Mouse (Mus musculus) stomach, embryonic 15.5 days (tissue): ENCODE results near the gene Trpc5os. TPM values are rescaled to one million over a fixed set of nuclear protein-coding genes. Genes with fewer than 3 reads are reported as not detected.

Experiments
- ATAC-seq: fragments of 200-750 bp; cut with Nextera tagmentation; 2 replicates; pipeline ENCODE4 v1.8.0; 2017; ENCODE audit warnings: low read depth, moderate number of reproducible peaks, moderate TSS enrichment; ENCODE audit not compliant: insufficient read depth, low FRiP score
- H3K27ac ChIP-seq: fragments of 300-500 bp; sonication (generic); 2 replicates; pipeline ENCODE4 v1.5.1; 2015; ENCODE audit warnings: mild to moderate bottlenecking, inconsistent platforms
- H3K27me3 ChIP-seq: fragments of 300-500 bp; sonication (generic); replicated peaks from 2 replicates; pipeline ENCODE4 v1.6.1; 2015; ENCODE audit warnings: inconsistent platforms
- H3K36me3 ChIP-seq: fragments of 300-500 bp; sonication (generic); 2 replicates; pipeline ENCODE4 v1.6.1; 2015; ENCODE audit warnings: inconsistent platforms
- H3K4me1 ChIP-seq: fragments of 300-500 bp; sonication (generic); 2 replicates; pipeline ENCODE4 v1.6.1; 2015; ENCODE audit warnings: inconsistent platforms
- H3K4me2 ChIP-seq: fragments of 300-500 bp; sonication (generic); 2 replicates; pipeline ENCODE4 v1.6.1; 2015; ENCODE audit warnings: mild to moderate bottlenecking, inconsistent platforms
- H3K4me3 ChIP-seq: fragments of 300-500 bp; sonication (generic); replicated peaks from 2 replicates; pipeline ENCODE4 v1.5.1; 2015; ENCODE audit warnings: inconsistent platforms
- H3K9ac ChIP-seq: fragments of 300-500 bp; sonication (generic); 2 replicates; pipeline ENCODE4 v1.6.1; 2015; ENCODE audit warnings: inconsistent platforms
- H3K9me3 ChIP-seq: fragments of 300-500 bp; sonication (generic); 2 replicates; pipeline ENCODE4 v1.6.1; 2016; ENCODE audit warnings: inconsistent platforms
- WGBS: fragments of 180-500 bp; shearing (Covaris S2); methylation state at CpG from one replicate; pipeline ENCODE4 v1.1.7; 2015; 5-methylcytosine and 5-hydroxymethylcytosine counted together
- polyA plus RNA-seq: library from polyadenylated mRNA; unstranded; fragments of >200 nt; fragmentation: Nextera tagmentation; extraction: Ambion mirVana; gene quantifications from 2 replicates; pipeline ENCODE4 v1.2.1, GENCODE M21; 2015

Trpc5os gene
- polyA plus RNA-seq: not detected in 2 replicates

DNA sequence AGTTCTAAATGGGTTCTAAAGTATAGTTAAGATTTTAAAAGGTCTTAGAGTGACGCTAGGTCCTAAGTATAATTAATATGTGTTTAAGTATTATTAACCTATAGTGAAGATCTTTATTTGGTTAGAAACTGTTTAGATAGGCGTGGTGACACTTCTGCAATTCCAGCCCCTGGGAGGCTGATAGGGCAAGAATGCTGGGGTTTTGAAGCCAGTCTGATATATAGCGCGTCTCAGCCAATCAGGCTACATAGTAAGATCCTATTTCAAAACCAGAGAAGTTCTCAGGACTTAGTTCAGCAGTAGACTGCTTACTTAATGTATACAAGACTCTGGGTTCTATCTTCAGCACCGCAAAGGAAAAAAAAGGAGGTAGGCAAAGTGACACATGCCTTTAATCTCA, at the start of gene Trpc5os:
Gene Trpc5os, plus strand, starts transcription at position 301 of the 400 bp plus-strand sequence.
- Histone ChIP-seq H3K4me1 (no peaks in the 10 kb centered on the region), H3K27me3 (no peaks in the 10 kb centered on the region), H3K27ac (no peak within 1 kb of the TSS), H3K36me3 (no peaks in the 10 kb centered on the region), H3K9me3 (no peaks in the 10 kb centered on the region), H3K4me2 (no peak within 1 kb of the TSS), H3K9ac (no peak within 1 kb of the TSS), H3K4me3 (no peak within 1 kb of the TSS)
- ATAC-seq: no peak
- WGBS: 74% methylated on average over 5 of the region's 5 CpGs

DNA sequence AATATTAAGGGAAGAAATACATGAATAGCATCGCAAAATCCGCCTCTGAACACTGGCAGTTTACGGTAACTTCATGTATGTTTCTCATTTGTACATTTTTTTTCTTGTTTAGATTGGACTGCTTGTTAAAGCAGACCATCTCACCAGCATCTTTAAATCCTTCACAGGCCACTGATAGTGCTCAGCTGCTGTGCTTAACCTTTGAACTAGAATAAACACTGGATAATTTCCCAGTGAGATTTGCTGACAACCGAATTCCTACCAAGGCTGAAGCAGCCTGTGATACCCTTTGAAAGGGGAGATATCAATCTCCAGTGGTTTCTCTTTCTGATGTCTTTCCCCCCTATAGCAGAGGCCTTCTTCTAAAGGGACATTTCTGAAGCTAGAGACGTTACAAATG, 48.3 kb upstream of the Trpc5os start:
- WGBS: 49% methylated on average over 5 of the region's 5 CpGs
- Histone ChIP-seq H3K9ac (no peak overlapping the region), H3K9me3 (no peaks in the 10 kb centered on the region), H3K4me3 (no peak overlapping the region), H3K27ac (no peak overlapping the region), H3K4me2 (no peak overlapping the region), H3K27me3 (no peaks in the 10 kb centered on the region), H3K4me1 (no peaks in the 10 kb centered on the region), H3K36me3 (no peaks in the 10 kb centered on the region)
- ATAC-seq: no peak

DNA sequence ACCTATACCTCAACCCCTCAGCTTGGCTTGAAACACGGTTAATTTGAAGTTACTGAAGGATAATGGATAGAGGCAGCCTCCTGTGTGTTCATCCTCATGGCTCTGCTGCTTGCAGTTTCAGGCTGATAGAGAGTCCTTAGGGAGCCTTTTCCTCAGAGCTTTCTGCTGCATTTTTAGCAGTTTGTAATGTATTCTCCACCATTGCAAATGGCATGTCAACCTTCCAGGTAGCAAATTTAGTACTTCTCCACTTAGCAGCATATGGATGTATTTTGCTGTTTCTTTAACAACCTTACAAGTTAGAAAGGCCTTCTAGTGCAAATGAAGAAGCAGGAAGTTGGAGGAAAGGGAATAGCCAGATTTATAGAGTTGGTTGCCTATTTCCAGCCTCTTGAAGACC, 36.1 kb upstream of the Trpc5os start:
- WGBS: 58% methylated on average over 1 of the region's 1 CpGs
- H3K27ac ChIP-seq: no peak overlapping the region
- no peaks in the 10 kb centered on the region for H3K27me3 ChIP-seq
- no peaks in the 10 kb centered on the region for H3K9me3 ChIP-seq
- H3K4me3 ChIP-seq: no peak overlapping the region
- H3K36me3 ChIP-seq: no peaks in the 10 kb centered on the region
- ATAC-seq: no peak
- H3K9ac ChIP-seq: no peak overlapping the region
- no peaks in the 10 kb centered on the region for H3K4me1 ChIP-seq
- no peak overlapping the region for H3K4me2 ChIP-seq

- no peak for ATAC-seq
- Histone ChIP-seq H3K9me3 (no peaks in the 10 kb centered on the region), H3K36me3 (no peaks in the 10 kb centered on the region), H3K4me2 (no peak overlapping the region), H3K9ac (no peak overlapping the region), H3K27me3 (no peaks in the 10 kb centered on the region), H3K4me3 (no peak overlapping the region), H3K4me1 (no peaks in the 10 kb centered on the region), H3K27ac (no peak overlapping the region)
- WGBS: 83% methylated on average over 1 of the region's 1 CpGs
These were observed 35.3 kb upstream of the Trpc5os start for GRCm38 (mm10) chrX:144421091-144421490.

GRCm38 (mm10) chrX:144423848-144424247, 32.5 kb upstream of the Trpc5os start:
- Histone ChIP-seq H3K4me2 (no peak overlapping the region), H3K36me3 (no peaks in the 10 kb centered on the region), H3K27ac (no peak overlapping the region), H3K9me3 (no peaks in the 10 kb centered on the region), H3K27me3 (no peaks in the 10 kb centered on the region), H3K4me3 (no peak overlapping the region), H3K4me1 (no peaks in the 10 kb centered on the region), H3K9ac (no peak overlapping the region)
- 74% methylated on average over 3 of the region's 3 CpGs for WGBS
- no peak for ATAC-seq

GRCm38 (mm10) chrX:144464416-144464815, 8.0 kb downstream of the Trpc5os start:
- Histone ChIP-seq H3K9me3 (no peaks in the 10 kb centered on the region), H3K4me2 (no peak overlapping the region), H3K36me3 (no peaks in the 10 kb centered on the region), H3K9ac (no peak overlapping the region), H3K27ac (no peak overlapping the region), H3K4me1 (no peaks in the 10 kb centered on the region), H3K4me3 (no peak overlapping the region), H3K27me3 (no peaks in the 10 kb centered on the region)
- no peak for ATAC-seq
- WGBS: 85% methylated on average over 2 of the region's 2 CpGs

DNA sequence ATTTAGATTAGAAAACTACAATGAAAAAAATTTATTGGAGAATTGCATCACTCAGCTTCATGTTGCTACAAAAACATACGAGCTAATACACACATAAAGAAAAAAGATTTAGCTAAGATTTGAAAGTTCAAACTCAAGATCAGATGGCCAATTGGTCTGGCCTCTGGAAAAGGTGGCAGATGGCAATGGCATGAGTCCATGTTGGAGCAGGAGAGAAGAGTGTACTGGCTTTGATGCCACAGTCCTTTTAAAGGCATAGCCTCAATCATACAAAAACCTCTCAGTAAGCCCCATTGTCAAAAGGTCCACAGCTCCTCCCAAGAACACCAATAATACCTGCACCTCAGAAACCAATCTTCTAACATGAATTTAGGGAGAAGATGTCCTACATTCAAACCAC, 35.0 kb downstream of the Trpc5os start:
- Histone ChIP-seq H3K9ac (no peak overlapping the region), H3K9me3 (no peaks in the 10 kb centered on the region), H3K4me1 (no peaks in the 10 kb centered on the region), H3K36me3 (no peaks in the 10 kb centered on the region), H3K27ac (no peak overlapping the region), H3K4me3 (no peak overlapping the region), H3K27me3 (no peaks in the 10 kb centered on the region), H3K4me2 (no peak overlapping the region)
- no peak for ATAC-seq
- 68% methylated on average over 1 of the region's 1 CpGs for WGBS

DNA sequence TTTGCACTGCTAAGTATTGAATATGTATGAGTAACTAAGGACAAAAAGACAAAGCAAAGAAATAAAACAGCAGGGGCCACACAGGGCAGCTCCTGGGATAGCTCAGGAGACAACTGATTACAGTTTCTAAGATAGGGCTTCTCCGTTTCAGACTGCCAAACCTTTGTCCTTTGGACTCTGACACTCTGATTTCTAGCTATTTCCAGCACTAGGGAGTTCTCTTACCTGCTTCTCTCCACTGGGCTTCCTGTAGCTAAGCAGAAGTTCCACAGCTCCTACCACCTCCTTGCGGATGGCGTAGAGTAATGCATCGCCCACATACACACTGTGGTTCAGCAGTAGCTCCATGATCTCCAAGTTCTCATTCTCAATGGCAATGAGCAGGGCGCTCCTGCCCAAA, 66.9 kb downstream of the Trpc5os start:
- no peak overlapping the region for H3K4me3 ChIP-seq
- no peak overlapping the region for H3K27ac ChIP-seq
- no peak overlapping the region for H3K9ac ChIP-seq
- H3K4me1 ChIP-seq: no peaks in the 10 kb centered on the region
- H3K27me3 ChIP-seq: no peaks in the 10 kb centered on the region
- H3K9me3 ChIP-seq: no peaks in the 10 kb centered on the region
- H3K36me3 ChIP-seq: no peaks in the 10 kb centered on the region
- WGBS: 86% methylated on average over 5 of the region's 5 CpGs
- no peak overlapping the region for H3K4me2 ChIP-seq
- no peak for ATAC-seq

GRCm38 (mm10) chrX:144526042-144526441, 69.7 kb downstream of the Trpc5os start:
- Histone ChIP-seq H3K27me3 (no peaks in the 10 kb centered on the region), H3K36me3 (no peaks in the 10 kb centered on the region), H3K9ac (no peak overlapping the region), H3K9me3 (no peaks in the 10 kb centered on the region), H3K4me2 (no peak overlapping the region), H3K27ac (no peak overlapping the region), H3K4me3 (no peak overlapping the region), H3K4me1 (no peaks in the 10 kb centered on the region)
- 55% methylated on average over 7 of the region's 7 CpGs for WGBS
- ATAC-seq: no peak

Other genes starting within 250 kb of the Trpc5os start
- gene Alg13, start 138.8 kb upstream of the Trpc5os start, polyA plus RNA-seq: 15.4 and 18.0 TPM in 2 replicates
- 0.36 and 0.50 TPM in 2 replicates for gene Trpc5, start 231.6 kb downstream of the Trpc5os start, polyA plus RNA-seq
- gene Rtl4, start 232.3 kb downstream of the Trpc5os start, polyA plus RNA-seq: 0.85 and 0.93 TPM in 2 replicates